Mouse (Mus musculus): ENCODE data around the gene Olfr382. TPM values are rescaled to one million over a fixed set of nuclear protein-coding genes. Genes with fewer than 3 reads are reported as not detected.
"Not testable (repeated sequence)": the region's sequence is repeated elsewhere in the genome, so short reads cannot be mapped to it uniquely, and the experiment has no call there.

The Olfr382 gene
- not detected in 2 replicates for polyA plus RNA-seq (2015; fragmentation: Nextera tagmentation; extraction: Ambion mirVana)

DNA sequence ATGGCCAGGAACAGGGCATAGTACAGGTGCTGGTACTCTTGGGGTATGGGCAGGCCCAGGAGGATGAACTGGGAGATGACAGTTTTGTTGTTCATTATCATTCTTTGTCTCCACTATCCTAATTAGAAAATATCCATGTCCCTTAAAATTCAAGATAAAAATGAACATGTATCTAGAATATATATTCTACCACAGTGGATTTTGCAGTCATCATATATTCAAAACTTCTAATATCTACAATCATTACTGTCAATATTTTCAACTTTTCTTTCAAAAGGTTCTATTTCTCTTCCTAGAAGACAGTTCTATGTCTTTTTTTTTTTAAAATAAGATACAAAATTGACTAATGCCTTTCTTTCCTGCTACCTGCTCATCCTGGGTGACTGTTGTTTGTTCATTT, at the start of gene Olfr382:
TSS of gene Olfr382 (minus strand) at position 101 of the 400 bp plus-strand sequence.
- Histone ChIP-seq H3K9ac (ENCODE audit: low read depth, low read length) (no peak within 1 kb of the TSS), H3K4me1 (ENCODE audit: control insufficient read depth, insufficient read depth, low read length) (no peaks in the 10 kb centered on the region), H3K4me3 (ENCODE audit: low read depth, low read length) (no peak within 1 kb of the TSS), H3K36me3 (ENCODE audit: control insufficient read depth, insufficient read depth, low read length) (no peaks in the 10 kb centered on the region), H3K9me3 (replicated peaks; ENCODE audit: control insufficient read depth, low read length, poor library complexity, severe bottlenecking) (peaks cover 13% of the 10 kb centered on the region; the same call in 1 of the 2 replicates), H3K27ac (ENCODE audit: low read length) (no peak within 1 kb of the TSS), H3K27me3 (ENCODE audit: control insufficient read depth, insufficient read depth, low read depth, low read length) (no peaks in the 10 kb centered on the region), H3K4me2 (ENCODE audit: low read length) (no peak within 1 kb of the TSS)
- ATAC-seq: no peak

DNA sequence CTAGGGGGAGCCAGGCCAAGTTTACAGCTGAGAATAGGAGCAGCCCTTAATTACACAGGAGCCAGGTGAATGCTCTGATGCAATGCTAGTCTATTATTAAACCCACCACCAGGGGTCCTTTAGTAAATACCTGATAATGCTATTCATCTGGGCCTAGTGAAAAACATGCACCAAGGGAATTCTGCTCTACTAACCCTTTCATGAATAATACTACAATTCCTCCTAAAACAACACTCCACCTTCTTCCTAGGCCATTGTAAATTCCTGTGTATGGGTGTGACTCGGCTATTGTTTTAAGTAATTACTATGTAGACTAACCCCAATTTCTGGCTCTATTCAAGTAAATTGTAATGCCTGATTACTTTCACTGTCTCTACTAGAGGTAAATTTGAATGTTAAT, 12.0 kb upstream of the Olfr382 start:
- H3K9me3 ChIP-seq (replicated peaks; ENCODE audit: control insufficient read depth, low read length, poor library complexity, severe bottlenecking); H3K4me2 ChIP-seq (ENCODE audit: low read length); ATAC-seq; H3K4me1 ChIP-seq (ENCODE audit: control insufficient read depth, insufficient read depth, low read length); H3K9ac ChIP-seq (ENCODE audit: low read depth, low read length); H3K27ac ChIP-seq (ENCODE audit: low read length); H3K36me3 ChIP-seq (ENCODE audit: control insufficient read depth, insufficient read depth, low read length); H3K27me3 ChIP-seq (ENCODE audit: control insufficient read depth, insufficient read depth, low read depth, low read length); H3K4me3 ChIP-seq (ENCODE audit: low read depth, low read length): not testable (repeated sequence)
- WGBS: 76% methylated on average over 1 of the region's 1 CpGs

DNA sequence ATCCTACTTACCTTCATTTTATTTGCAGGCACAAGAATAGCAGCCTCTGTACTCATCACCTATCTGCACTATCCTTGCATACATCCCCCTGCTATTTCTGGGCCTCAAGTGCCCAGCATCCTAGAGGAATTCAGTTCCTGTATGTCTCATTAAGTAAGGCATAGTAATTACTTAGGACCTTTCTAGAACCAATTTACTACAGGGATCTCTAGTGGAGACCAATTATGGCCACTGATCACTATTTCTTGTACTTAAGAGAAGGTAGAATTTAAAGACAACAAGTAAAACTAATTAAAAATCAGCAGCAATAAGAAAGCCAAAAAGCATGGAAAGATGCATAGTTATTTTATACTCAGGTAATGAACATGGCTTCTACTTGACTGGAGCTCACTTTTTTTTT, 25.5 kb downstream of the Olfr382 start, which contains the start of gene Olfr381:
TSS of gene Olfr381 (minus strand) at position 101 of the 400 bp plus-strand sequence.
- no peaks in the 10 kb centered on the region for H3K4me1 ChIP-seq (ENCODE audit: control insufficient read depth, insufficient read depth, low read length)
- H3K9me3 ChIP-seq (replicated peaks; ENCODE audit: control insufficient read depth, low read length, poor library complexity, severe bottlenecking): no peaks in the 10 kb centered on the region
- no peak within 1 kb of the TSS for H3K9ac ChIP-seq (ENCODE audit: low read depth, low read length)
- ATAC-seq: no peak
- H3K4me3 ChIP-seq (ENCODE audit: low read depth, low read length): no peak within 1 kb of the TSS
- no peaks in the 10 kb centered on the region for H3K27me3 ChIP-seq (ENCODE audit: control insufficient read depth, insufficient read depth, low read depth, low read length)
- H3K36me3 ChIP-seq (ENCODE audit: control insufficient read depth, insufficient read depth, low read length): no peaks in the 10 kb centered on the region
- no peak within 1 kb of the TSS for H3K4me2 ChIP-seq (ENCODE audit: low read length)
- no peak within 1 kb of the TSS for H3K27ac ChIP-seq (ENCODE audit: low read length)

Other genes with a start within 250 kb of the Olfr382 start
- gene Trpv3, start 249.8 kb downstream of the Olfr382 start, polyA plus RNA-seq (2015; fragmentation: Nextera tagmentation; extraction: Ambion mirVana): 0.19 and 0.31 TPM in 2 replicates
- 0.67 and 1.8 TPM in 2 replicates for gene Aspa, start 187.6 kb downstream of the Olfr382 start, polyA plus RNA-seq (2015; fragmentation: Nextera tagmentation; extraction: Ambion mirVana)
- gene Gm49340, start 187.5 kb downstream of the Olfr382 start, polyA plus RNA-seq (2015; fragmentation: Nextera tagmentation; extraction: Ambion mirVana): not detected in 2 replicates
- gene Spata22, start 187.5 kb downstream of the Olfr382 start, polyA plus RNA-seq (2015; fragmentation: Nextera tagmentation; extraction: Ambion mirVana): 0.29 TPM in 1 of 2 replicates, not detected in the other
- not detected in 2 replicates for gene Olfr20, start 166.4 kb downstream of the Olfr382 start, polyA plus RNA-seq (2015; fragmentation: Nextera tagmentation; extraction: Ambion mirVana)
- not detected in 2 replicates for gene Olfr376, start 146.0 kb downstream of the Olfr382 start, polyA plus RNA-seq (2015; fragmentation: Nextera tagmentation; extraction: Ambion mirVana)
- gene Olfr1, start 117.6 kb downstream of the Olfr382 start, polyA plus RNA-seq (2015; fragmentation: Nextera tagmentation; extraction: Ambion mirVana): not detected in 2 replicates
- gene Olfr378, start 88.7 kb downstream of the Olfr382 start, polyA plus RNA-seq (2015; fragmentation: Nextera tagmentation; extraction: Ambion mirVana): not detected in 2 replicates
- not detected in 2 replicates for gene Olfr380, start 59.7 kb downstream of the Olfr382 start, polyA plus RNA-seq (2015; fragmentation: Nextera tagmentation; extraction: Ambion mirVana)
- not detected in 2 replicates for gene Olfr381, start 25.6 kb downstream of the Olfr382 start, polyA plus RNA-seq (2015; fragmentation: Nextera tagmentation; extraction: Ambion mirVana)
- gene Olfr385, start 75.8 kb upstream of the Olfr382 start, polyA plus RNA-seq (2015; fragmentation: Nextera tagmentation; extraction: Ambion mirVana): not detected in 2 replicates
- not detected in 2 replicates for gene Olfr384, start 81.4 kb upstream of the Olfr382 start, polyA plus RNA-seq (2015; fragmentation: Nextera tagmentation; extraction: Ambion mirVana)
- gene Zfp735, start 171.6 kb upstream of the Olfr382 start, polyA plus RNA-seq (2015; fragmentation: Nextera tagmentation; extraction: Ambion mirVana): not detected in 2 replicates